Mouse (Mus musculus) heart, postnatal 0 days (tissue): Measurements from ENCODE around the gene Gprc5b.

Experiments used
- CTCF ChIP-seq: IDR thresholded peaks from 2 replicates; pipeline ENCODE4 v1.5.1; 2016; ENCODE audit warnings: antibody characterized with exemption, control low read depth, low read depth
- EP300 ChIP-seq: IDR thresholded peaks from 2 replicates; pipeline ENCODE4 v1.6.1; 2016; ENCODE audit warnings: antibody characterized with exemption, low read depth

- TF ChIP-seq CTCF: no peak
- no peak for TF ChIP-seq EP300
Measured at GRCm38 (mm10) chr7:118942297-118942696, 52.7 kb downstream of the Gprc5b start.
